Mouse (Mus musculus) left cerebral cortex, postnatal 25 days (tissue): ENCODE measurements around the gene Dnah12. TPM values are rescaled to one million over a fixed set of nuclear protein-coding genes. Genes with fewer than 3 reads are reported as not detected.

Experiments used
- microRNA-seq, 2 experiments: library from miRNA; unstranded; fragments of <30 nt; microRNA quantifications; one replicate each; pipeline ENCODE4 v1.2.0; 2022
- total RNA-seq, 2 experiments: library from RNA; stranded (reverse); gene quantifications; 2 replicates each; pipeline ENCODE4 v1.2.3; 2021

Dnah12 gene
- total RNA-seq, 2 experiments from 2014 or later = 0.07 to 0.14 TPM

Small RNA genes lying within 50 kb of the gene (microRNA-seq; reads per million reads assigned to microRNA genes)
- 0.99 to 2.0 reads per million in 2 experiments for gene Mir7672

Other genes with a start within 250 kb of the Dnah12 start
- 100 to 1,000 TPM; 109 to 127 TPM for gene Slmap, start 158.3 kb upstream of the Dnah12 start, total RNA-seq
- gene Dennd6a, start 119.4 kb upstream of the Dnah12 start, total RNA-seq = 10 to 100 TPM; 26.0 to 26.1 TPM
- 100 to 1,000 TPM; 113 to 117 TPM for gene Arf4, start 55.2 kb upstream of the Dnah12 start, total RNA-seq
- gene Pde12, start 23.4 kb upstream of the Dnah12 start, total RNA-seq = 1 to 10 TPM; 8.1 to 9.0 TPM
- not detected for gene Asb14, start 201.3 kb downstream of the Dnah12 start, total RNA-seq